Mouse (Mus musculus): ENCODE data around the gene Slc5a5.

Slc5a5 gene

DNA sequence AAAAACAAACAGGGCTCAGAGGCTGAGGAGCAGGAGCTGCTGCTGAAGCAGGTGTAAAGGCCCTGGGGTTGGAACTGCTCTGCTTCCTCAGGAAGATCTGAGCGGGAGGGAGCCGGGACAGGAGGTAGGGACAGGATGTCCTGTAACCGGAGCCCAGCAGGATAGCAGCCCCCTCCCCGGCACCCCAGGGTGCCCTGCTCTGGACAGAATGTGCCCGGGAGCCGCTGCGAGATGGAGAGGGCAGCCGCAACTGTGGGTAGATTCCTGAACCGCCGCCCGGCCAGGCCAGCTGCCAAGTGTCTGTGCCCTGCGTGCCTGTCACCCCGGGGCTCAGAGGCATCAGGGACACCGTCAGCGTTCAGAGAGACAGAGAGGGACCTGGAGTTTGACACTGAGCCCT, 59.0 kb downstream of the Slc5a5 start:
- DNase-seq (ENCODE audit: low spot score in 2 of 2): peak in 1 of 2 experiments; percentile 39

DNA sequence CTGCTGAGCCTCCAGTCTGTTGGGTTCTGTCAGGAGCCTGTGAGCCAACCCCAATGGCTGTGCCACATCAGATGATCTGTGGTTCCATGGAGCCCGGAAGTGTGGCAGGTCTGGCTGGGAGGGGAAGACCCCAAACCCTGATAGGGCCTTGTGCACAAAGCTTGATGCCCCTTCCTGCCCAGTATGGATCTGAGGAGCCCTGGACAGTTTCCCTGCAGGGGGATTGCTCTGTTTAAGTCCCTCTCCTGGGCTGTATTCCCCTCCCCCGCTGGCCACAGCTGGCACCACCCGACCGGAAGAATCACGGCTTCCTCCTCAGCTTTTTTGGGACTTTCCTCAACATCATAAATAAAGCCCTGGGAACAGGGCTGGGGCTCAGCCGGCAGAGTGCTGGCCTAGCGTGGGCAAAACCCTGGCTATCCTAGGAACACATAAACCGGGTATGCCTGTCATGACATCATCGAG, 59.5 kb downstream of the Slc5a5 start:
- DNase-seq (ENCODE audit: low spot score in 2 of 2): no peak

All from frontal cortex, postnatal 36 days (tissue).